Mouse (Mus musculus) small intestine, adult 2 months (tissue): ENCODE data around the gene Atp1a1. TPM values are rescaled to one million over a fixed set of nuclear protein-coding genes. Genes with fewer than 3 reads are reported as not detected.
A peak's percentile ranks its signal among the peaks of the same experiment; 100 is the strongest.

Source experiments
- H3K27ac ChIP-seq: fragments of 200-500 bp; 2 replicates; pipeline ENCODE4 v1.5.1; 2012; ENCODE audit warnings: low read depth, low read length, control low read depth, inconsistent platforms; ENCODE audit not compliant: insufficient read depth
- H3K27me3 ChIP-seq: fragments of 200-500 bp; 2 replicates; pipeline ENCODE4 v1.6.1; 2012; ENCODE audit warnings: mild to moderate bottlenecking, moderate library complexity, low read length, inconsistent platforms; ENCODE audit not compliant: control insufficient read depth, insufficient read depth
- H3K36me3 ChIP-seq: fragments of 200-500 bp; 2 replicates; pipeline ENCODE4 v1.6.1; 2012; ENCODE audit warnings: mild to moderate bottlenecking, low read length, control low read depth, inconsistent platforms; ENCODE audit not compliant: control insufficient read depth, insufficient read depth
- H3K4me1 ChIP-seq: fragments of 200-500 bp; 2 replicates; pipeline ENCODE4 v1.6.1; 2012; ENCODE audit warnings: low read length, inconsistent platforms, mixed read lengths; ENCODE audit not compliant: control insufficient read depth, insufficient read depth, insufficient read length
- H3K4me3 ChIP-seq: fragments of 200-500 bp; 2 replicates; pipeline ENCODE4 v1.5.1; 2012; ENCODE audit warnings: low read depth, mild to moderate bottlenecking, control low read depth, inconsistent platforms, low read length, moderate library complexity
- CTCF ChIP-seq: fragments of 200-500 bp; IDR thresholded peaks from 2 replicates; pipeline ENCODE4 v1.5.1; 2012; ENCODE audit warnings: low read depth, mild to moderate bottlenecking, control low read depth, inconsistent platforms, low read length, moderate library complexity, mixed read lengths; ENCODE audit not compliant: insufficient replicate concordance, insufficient read length; ENCODE audit errors: extremely low read depth
- POLR2A ChIP-seq: fragments of 200-500 bp; IDR thresholded peaks from 2 replicates; pipeline ENCODE4 v1.6.1; 2012; ENCODE audit warnings: low read depth, mild to moderate bottlenecking, control low read depth, inconsistent platforms, low read length, moderate library complexity
- whole genome bisulfite sequencing: fragments of 180-500 bp; shearing (Covaris S2); methylation state at CpG from one replicate; pipeline ENCODE4 v1.1.7; 2018; 5-methylcytosine and 5-hydroxymethylcytosine counted together
- polyA plus RNA-seq: library from polyadenylated mRNA; depleted of rRNA; stranded (reverse); fragments of >200 nt; gene quantifications from 2 replicates; pipeline ENCODE4 v1.2.3, GENCODE M21; 2012

The Atp1a1 gene
- polyA plus RNA-seq, 1 experiment, result 1,132 TPM

DNA sequence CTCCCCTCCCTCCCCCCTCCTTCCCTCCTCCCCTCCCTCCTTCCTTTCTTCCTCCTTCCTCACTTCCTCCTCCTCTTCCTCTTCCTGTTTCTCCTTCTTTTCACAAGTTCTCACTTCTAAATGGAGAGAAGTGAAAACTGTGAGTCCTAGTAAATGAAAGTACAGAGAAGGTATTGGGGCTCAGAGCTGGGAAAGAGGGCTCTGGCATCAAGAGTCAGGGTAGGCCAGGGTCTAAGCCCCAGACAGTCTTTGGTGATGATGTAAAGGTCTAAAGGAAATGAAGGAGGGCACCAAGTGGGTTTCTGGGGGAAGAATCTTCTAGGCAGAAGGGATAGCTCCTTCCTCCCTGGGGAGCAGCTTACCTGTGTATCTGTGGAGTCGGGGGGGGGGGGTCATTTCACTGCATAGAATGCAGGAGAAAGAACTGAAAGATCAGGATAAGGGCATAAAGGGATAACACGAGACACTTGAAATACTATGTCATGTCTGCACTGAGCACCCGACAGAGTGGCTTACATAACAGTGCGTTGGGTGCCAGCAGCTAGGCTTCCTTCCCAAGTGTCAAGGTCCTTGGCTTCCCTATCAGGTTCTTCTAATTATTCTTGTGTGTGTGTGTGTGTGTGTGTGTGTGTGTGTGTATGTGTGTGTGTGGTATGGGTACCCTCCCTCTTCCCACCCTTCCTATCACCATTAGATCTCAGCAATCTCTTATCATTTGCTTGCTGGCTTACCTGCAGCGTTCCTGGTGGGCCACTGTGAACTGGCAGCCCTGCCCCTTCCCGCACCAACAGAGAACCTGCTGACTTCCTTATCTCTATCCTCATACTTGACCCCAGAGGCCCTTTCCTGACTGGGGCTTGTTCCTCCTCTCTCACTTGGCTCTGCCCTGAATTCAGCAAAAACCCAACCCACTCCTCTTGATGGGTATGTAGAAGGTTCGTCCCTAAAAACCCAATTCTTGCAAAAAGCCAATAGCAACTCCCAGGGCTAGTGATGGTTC lies 51.6 kb downstream of the Atp1a1 start:
- 23% methylated on average over 7 of the region's 7 CpGs for WGBS
- Histone ChIP-seq H3K36me3 (no peaks in the 10 kb centered on the region), H3K27ac (peak overlapping the region; percentile 79)

DNA sequence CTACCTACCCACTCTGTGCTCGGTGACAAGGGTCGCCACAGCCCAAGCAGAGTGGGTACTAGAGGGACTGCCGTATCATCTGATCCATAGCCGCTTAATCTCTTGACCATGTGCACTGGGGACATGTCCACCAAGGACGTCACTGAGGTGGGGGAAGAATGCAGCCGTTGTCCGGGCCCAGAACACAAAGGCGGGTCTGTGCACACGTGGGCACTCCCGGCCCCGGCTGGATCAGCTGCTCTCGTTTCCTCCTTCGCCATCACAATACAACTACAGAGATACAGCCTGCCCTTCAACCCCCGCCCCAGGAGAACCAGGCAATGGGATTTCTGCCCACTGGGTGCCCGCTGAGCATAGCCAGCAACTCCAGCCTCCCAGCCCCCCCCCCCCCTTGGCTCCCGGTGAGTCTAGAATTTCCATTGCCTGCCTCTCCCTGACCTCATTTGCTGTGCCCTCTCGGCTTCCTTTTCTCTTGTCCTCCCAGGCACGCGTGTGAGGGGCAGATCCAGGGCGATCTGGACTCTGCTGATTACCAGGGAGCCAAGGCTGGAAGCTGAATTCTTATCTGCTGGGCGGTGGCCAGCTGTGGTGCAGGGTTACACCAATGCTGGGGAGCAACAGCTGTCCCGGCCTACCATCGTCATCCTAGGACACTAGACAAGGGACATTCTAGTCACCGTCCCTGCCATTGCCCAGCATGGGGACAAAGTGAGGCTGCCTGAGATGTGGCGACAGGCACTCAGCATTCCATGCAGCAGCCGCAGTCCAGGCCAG lies 52.8 kb downstream of the Atp1a1 start:
- H3K27me3 ChIP-seq, result no peaks in the 10 kb centered on the region
- peaks cover 16% of the 10 kb centered on the region for H3K4me1 ChIP-seq
- H3K4me3 ChIP-seq, result peak overlapping the region; percentile 49
- TF ChIP-seq CTCF (no peak), POLR2A (0 out of 2 replicates have a peak, but pooled peaks have one; percentile 27)
- peak overlapping the region; percentile 98 for H3K27ac ChIP-seq
- 25% methylated on average over 26 of the region's 26 CpGs for WGBS
- H3K36me3 ChIP-seq, result no peaks in the 10 kb centered on the region

More for the DNA sequence above, 51.6 kb downstream of the Atp1a1 start:
- H3K27me3 ChIP-seq, result no peaks in the 10 kb centered on the region
- no peak for TF ChIP-seq POLR2A
- TF ChIP-seq CTCF, result no peak
- no peak overlapping the region for H3K4me3 ChIP-seq
- H3K4me1 ChIP-seq, result peaks cover 16% of the 10 kb centered on the region

DNA sequence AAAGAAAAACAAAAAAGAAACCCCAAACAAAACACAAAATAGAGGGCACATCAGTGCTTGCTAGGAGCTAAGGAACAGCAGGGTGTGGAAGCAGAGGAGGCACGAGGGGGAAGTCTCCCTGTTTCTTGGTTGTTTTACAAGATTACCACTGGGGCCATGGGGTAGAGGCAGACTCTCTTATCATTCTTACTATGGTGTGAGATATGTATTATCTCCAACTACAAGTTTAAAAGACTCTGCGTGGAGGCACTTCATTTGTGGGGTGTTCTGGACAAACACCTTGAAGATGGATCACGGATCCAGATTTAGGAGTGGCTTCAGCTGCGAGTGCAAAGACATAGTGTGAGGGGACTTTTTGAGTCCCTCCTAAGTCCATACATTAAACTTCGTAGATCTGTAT lies 54.7 kb downstream of the Atp1a1 start:
- Histone ChIP-seq H3K36me3 (no peaks in the 10 kb centered on the region), H3K27ac (no peak overlapping the region), H3K4me3 (no peak overlapping the region), H3K27me3 (no peaks in the 10 kb centered on the region), H3K4me1 (peaks cover 16% of the 10 kb centered on the region)
- no peak for TF ChIP-seq POLR2A
- no peak for TF ChIP-seq CTCF
- 75% methylated on average over 5 of the region's 5 CpGs for WGBS

- Histone ChIP-seq H3K4me3 (no peak overlapping the region), H3K27me3 (no peaks in the 10 kb centered on the region), H3K4me1 (no peaks in the 10 kb centered on the region), H3K27ac (no peak overlapping the region), H3K36me3 (no peaks in the 10 kb centered on the region)
- WGBS, result 62% methylated on average over 7 of the region's 7 CpGs
- TF ChIP-seq POLR2A (no peak), CTCF (no peak)
These were observed 60.4 kb downstream of the Atp1a1 start for GRCm38 (mm10) chr3:101544116-101544515.

DNA sequence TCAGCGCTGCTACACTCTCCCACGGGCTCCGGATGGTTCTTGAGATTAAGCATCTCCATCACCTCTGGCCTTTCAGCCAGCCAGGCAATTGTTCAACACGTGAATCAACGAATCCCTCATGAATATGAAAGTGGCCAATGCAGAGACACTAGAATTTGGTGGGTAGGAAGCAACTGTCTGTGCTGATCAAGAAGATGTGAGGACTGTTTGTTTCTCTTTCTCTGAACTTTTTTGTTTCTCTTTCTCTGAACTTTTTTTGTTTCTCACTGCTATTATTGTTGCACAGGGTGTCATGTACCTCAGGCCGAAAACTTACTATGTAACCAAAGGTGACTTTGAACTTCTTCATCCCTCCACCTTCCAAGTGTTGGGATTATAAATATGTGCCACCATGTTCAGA lies 62.9 kb downstream of the Atp1a1 start:
- Histone ChIP-seq H3K4me1 (no peaks in the 10 kb centered on the region), H3K36me3 (no peaks in the 10 kb centered on the region), H3K27me3 (no peaks in the 10 kb centered on the region), H3K4me3 (no peak overlapping the region), H3K27ac (no peak overlapping the region)
- TF ChIP-seq POLR2A (no peak), CTCF (no peak)
- 80% methylated on average over 6 of the region's 6 CpGs for WGBS

GRCm38 (mm10) chr3:101540568-101540967 lies 63.9 kb downstream of the Atp1a1 start:
- WGBS, result 67% methylated on average over 4 of the region's 4 CpGs
- H3K27me3 ChIP-seq, result no peaks in the 10 kb centered on the region
- H3K27ac ChIP-seq, result no peak overlapping the region
- H3K36me3 ChIP-seq, result no peaks in the 10 kb centered on the region
- H3K4me1 ChIP-seq, result no peaks in the 10 kb centered on the region; the same call in 1 of the 2 replicates
- TF ChIP-seq POLR2A (no peak), CTCF (no peak)
- H3K4me3 ChIP-seq, result no peak overlapping the region
